Mouse (Mus musculus) lung, embryonic 14.5 days (tissue): ENCODE data around the gene Inka2. TPM values are rescaled to one million over a fixed set of nuclear protein-coding genes. Genes with fewer than 3 reads are reported as not detected.

Experiments
- ATAC-seq: fragments of 200-750 bp; cut with Nextera tagmentation; 2 replicates; pipeline ENCODE4 v1.8.0; 2017; ENCODE audit warnings: mild to moderate bottlenecking, moderate TSS enrichment, moderate library complexity; ENCODE audit not compliant: insufficient read depth
- DNase-seq: peaks from one replicate; pipeline ENCODE4 v3.0.0-alpha.2; 2015
- H3K27ac ChIP-seq: fragments of 300-500 bp; sonication (generic); 2 replicates; pipeline ENCODE4 v1.5.1; 2014; ENCODE audit warnings: low read depth, mild to moderate bottlenecking, moderate library complexity
- H3K27me3 ChIP-seq: fragments of 300-500 bp; sonication (generic); 2 replicates; pipeline ENCODE4 v1.6.1; 2014; ENCODE audit warnings: low read length, control low read depth; ENCODE audit not compliant: insufficient read depth
- H3K36me3 ChIP-seq: fragments of 300-500 bp; sonication (generic); 2 replicates; pipeline ENCODE4 v1.6.1; 2014; ENCODE audit warnings: control low read depth; ENCODE audit not compliant: insufficient read depth
- H3K4me1 ChIP-seq: fragments of 300-500 bp; sonication (generic); 2 replicates; pipeline ENCODE4 v1.6.1; 2014; ENCODE audit warnings: antibody characterized with exemption, control low read depth; ENCODE audit not compliant: insufficient read depth
- H3K4me2 ChIP-seq: fragments of 300-500 bp; sonication (generic); 2 replicates; pipeline ENCODE4 v1.6.1; 2014; ENCODE audit warnings: mild to moderate bottlenecking
- H3K4me3 ChIP-seq: fragments of 300-500 bp; sonication (generic); 2 replicates; pipeline ENCODE4 v1.5.1; 2014; ENCODE audit warnings: low read depth, low read length
- H3K9ac ChIP-seq: fragments of 300-500 bp; sonication (generic); 2 replicates; pipeline ENCODE4 v1.6.1; 2014
- H3K9me3 ChIP-seq: fragments of 300-500 bp; sonication (generic); 2 replicates; pipeline ENCODE4 v1.6.1; 2016; ENCODE audit warnings: low read depth, low read length, control low read depth
- CTCF ChIP-seq: IDR thresholded peaks from 2 replicates; pipeline ENCODE4 v1.5.1; 2016; ENCODE audit warnings: antibody characterized with exemption, low read depth
- WGBS: fragments of 180-500 bp; shearing (Covaris S2); extraction: QIAGEN DNeasy Blood & Tissue Kit; methylation state at CpG from one replicate; pipeline ENCODE4 v1.1.7; 2014; 5-methylcytosine and 5-hydroxymethylcytosine counted together
- polyA plus RNA-seq: library from polyadenylated mRNA; unstranded; fragments of >200 nt; fragmentation: Nextera tagmentation; extraction: Ambion mirVana; gene quantifications from 2 replicates; pipeline ENCODE4 v1.2.1, GENCODE M21; 2014

The Inka2 gene
- polyA plus RNA-seq, 1 experiment from 2014 or later: 1.2 TPM

DNA sequence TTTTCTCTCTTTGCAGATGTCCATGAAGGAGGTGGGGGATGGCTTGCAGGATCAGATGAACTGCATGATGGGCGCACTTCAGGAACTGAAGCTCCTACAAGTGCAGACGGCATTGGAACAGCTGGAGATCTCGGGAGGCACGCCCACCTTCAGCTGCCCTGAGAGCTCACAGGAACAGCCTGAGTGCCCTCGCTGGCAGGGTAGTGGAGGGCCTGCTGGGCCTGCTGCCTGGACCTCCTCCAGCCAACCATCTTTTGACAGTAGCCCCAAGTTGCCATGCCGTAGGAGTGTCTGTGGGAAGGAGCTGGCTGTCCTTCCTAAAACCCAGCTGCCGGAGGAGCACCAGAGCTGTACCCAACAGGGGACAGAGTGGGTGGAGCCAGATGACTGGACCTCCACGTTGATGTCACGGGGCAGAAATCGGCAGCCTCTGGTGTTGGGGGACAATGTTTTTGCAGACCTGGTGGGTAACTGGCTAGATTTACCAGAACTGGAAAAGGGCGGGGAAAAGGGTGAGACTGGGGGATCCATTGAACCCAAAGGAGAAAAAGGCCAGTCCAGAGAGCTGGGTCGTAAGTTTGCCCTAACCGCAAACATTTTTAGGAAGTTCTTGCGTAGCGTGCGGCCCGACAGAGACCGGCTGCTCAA, 12.1 kb downstream of the Inka2 start:
- Histone ChIP-seq H3K9me3 (no peaks in the 10 kb centered on the region), H3K4me3 (no peak overlapping the region), H3K36me3 (0 out of 2 replicates have a peak, but pooled peaks cover 4% of the 10 kb centered on the region), H3K4me2 (no peak overlapping the region), H3K9ac (no peak overlapping the region), H3K4me1 (peaks cover 5% of the 10 kb centered on the region; the same call in 1 of the 2 replicates), H3K27me3 (no peaks in the 10 kb centered on the region), H3K27ac (no peak overlapping the region)
- whole genome bisulfite sequencing: 50% methylated on average over 18 of the region's 18 CpGs
- TF ChIP-seq CTCF: no peak
- DNase-seq: no peak
- ATAC-seq: no peak

DNA sequence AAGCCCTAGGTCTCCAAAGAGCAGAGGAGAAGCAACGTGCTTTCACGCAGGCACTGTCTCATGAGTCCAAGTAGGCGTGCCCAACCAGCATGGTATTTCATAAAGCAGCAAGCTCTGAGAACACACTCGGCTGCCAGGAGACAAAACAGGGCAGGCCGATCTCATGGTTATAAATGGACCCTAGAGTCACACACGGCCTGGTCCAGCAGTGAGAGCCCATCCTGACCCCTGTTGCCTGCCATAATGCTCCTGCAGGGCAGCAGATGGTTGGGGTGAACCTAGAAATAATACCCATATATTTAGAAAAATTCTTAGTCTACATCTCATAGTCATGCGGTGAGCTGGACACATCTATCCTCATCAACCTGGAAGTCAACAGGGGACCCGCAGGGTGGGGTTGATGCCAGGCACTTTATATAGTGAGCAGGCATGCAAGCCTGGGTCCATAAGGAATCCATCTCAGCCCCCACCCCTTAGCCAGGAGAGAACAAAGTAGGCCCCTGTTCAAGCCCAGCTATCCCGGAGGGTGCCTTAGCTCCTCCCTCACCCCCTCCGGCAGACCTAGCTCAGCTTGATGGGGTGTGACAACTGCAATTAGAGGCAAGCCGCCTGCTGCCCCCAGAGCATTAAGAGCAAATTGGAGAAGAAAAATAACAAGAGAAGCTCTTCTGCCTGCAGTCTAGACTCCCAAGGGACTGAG, 13.6 kb downstream of the Inka2 start:
- Histone ChIP-seq H3K27me3 (no peaks in the 10 kb centered on the region), H3K36me3 (0 out of 2 replicates have a peak, but pooled peaks cover 4% of the 10 kb centered on the region), H3K9me3 (no peaks in the 10 kb centered on the region), H3K9ac (no peak overlapping the region), H3K4me1 (peaks cover 5% of the 10 kb centered on the region; the same call in 1 of the 2 replicates), H3K4me3 (no peak overlapping the region), H3K27ac (no peak overlapping the region), H3K4me2 (no peak overlapping the region)
- no peak for TF ChIP-seq CTCF
- WGBS: 69% methylated on average over 11 of the region's 11 CpGs
- DNase-seq (no peak), ATAC-seq (no peak)

DNA sequence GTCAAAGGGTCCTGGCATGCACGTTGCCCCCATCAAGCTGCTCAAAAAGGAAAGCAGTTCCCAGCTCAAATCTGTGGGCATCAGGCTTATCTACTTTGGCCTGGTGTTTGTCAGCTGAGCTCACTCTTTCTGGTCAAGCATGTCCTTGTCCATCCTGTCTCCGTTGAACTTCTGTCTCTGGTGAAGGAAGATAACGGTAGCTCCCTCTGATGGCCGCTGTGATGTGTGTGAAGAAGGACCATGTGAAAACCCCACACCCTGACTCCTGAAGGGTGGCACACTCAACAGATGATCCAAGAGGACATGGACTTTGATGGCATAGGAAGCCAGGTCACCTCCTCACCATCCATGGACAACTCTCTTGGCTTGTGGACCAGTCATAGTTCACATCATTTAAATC, 14.3 kb downstream of the Inka2 start:
- Histone ChIP-seq H3K4me2 (no peak overlapping the region), H3K4me3 (no peak overlapping the region), H3K27me3 (no peaks in the 10 kb centered on the region), H3K9me3 (no peaks in the 10 kb centered on the region), H3K36me3 (0 out of 2 replicates have a peak, but pooled peaks cover 4% of the 10 kb centered on the region), H3K27ac (no peak overlapping the region), H3K9ac (no peak overlapping the region), H3K4me1 (peaks cover 5% of the 10 kb centered on the region; the same call in 1 of the 2 replicates)
- no peak for DNase-seq
- TF ChIP-seq CTCF: peak; percentile 16; the same call in 1 of the 2 replicates
- 28% methylated on average over 4 of the region's 4 CpGs for WGBS
- no peak for ATAC-seq

DNA sequence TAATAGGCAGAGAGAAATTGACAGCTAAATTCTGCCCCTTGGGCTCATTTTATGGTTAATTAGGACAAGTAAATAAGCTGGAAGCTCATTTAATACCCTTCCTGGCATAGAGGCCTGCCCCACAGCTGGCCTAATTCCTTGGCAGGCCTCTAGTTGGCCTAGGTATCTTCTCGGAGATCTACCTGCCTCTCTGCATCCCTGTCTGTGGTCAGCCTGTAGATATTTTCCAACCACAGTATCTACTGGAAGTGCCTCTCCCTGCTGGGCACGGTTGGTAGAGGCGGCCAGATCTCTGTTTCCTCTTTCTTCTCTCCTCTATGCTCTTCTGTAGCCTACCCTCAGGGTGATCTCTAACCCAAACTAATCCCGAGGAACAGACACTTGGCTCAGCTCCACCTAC, 15.6 kb downstream of the Inka2 start:
- WGBS: 72% methylated on average over 4 of the region's 4 CpGs
- Histone ChIP-seq H3K9me3 (no peaks in the 10 kb centered on the region), H3K4me3 (no peak overlapping the region), H3K4me1 (no peaks in the 10 kb centered on the region), H3K27me3 (no peaks in the 10 kb centered on the region), H3K4me2 (no peak overlapping the region), H3K9ac (no peak overlapping the region), H3K27ac (no peak overlapping the region), H3K36me3 (0 out of 2 replicates have a peak, but pooled peaks cover 4% of the 10 kb centered on the region)
- TF ChIP-seq CTCF: no peak
- ATAC-seq (no peak), DNase-seq (no peak)

DNA sequence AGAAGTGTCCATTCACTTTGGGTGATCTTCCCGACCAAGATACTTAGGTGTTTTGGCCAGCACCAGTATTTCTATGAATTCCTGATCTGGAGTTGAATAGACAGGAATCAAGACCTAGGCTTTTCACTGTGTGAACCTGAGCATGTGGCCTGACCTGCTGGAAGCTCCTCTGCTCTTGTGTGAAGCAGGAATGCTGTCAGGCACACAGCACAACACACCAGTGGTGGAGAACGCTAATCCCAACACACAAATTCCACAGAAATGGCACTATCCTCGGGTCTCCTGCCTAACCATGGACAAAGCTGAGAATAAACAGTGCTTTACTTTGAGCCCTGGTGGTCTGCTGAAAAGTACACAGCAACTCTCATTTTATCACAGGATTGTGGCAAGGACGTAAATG, 16.1 kb downstream of the Inka2 start:
- no peak overlapping the region for H3K4me2 ChIP-seq
- ATAC-seq (no peak), DNase-seq (no peak)
- H3K4me3 ChIP-seq: no peak overlapping the region
- no peaks in the 10 kb centered on the region for H3K4me1 ChIP-seq
- H3K36me3 ChIP-seq: peaks cover 6% of the 10 kb centered on the region; the same call in 1 of the 2 replicates
- no peak overlapping the region for H3K9ac ChIP-seq
- no peak overlapping the region for H3K27ac ChIP-seq
- H3K9me3 ChIP-seq: no peaks in the 10 kb centered on the region
- no peaks in the 10 kb centered on the region for H3K27me3 ChIP-seq
- 54% methylated on average over 4 of the region's 4 CpGs for WGBS
- no peak for TF ChIP-seq CTCF

DNA sequence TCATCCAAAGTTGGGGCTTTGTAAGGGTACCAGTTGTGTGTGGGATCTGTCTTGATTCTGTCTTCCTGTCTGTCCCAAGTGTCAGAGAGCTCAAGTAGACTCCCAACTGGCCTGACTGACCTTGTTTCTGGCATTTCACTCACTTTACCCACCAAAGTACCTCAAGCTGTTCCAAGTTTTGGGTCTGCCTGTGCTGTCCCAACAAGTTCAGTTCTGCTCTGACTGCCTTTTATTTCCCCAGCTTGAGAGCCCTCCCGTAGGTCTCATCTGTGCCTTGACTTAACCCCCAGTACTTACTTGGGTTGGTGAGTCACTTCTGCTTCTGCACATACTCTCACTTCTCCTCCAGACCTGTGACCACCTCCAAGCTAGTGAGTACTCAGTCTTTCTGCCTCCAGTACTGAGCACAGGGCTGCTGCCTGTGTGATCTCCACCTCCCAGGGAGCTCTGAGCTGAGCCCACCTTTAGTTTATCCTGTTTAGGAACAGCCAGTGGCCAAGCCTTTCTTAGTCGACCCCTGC, 17.3 kb downstream of the Inka2 start:
- WGBS: 67% methylated on average over 2 of the region's 2 CpGs
- ATAC-seq: no peak

DNA sequence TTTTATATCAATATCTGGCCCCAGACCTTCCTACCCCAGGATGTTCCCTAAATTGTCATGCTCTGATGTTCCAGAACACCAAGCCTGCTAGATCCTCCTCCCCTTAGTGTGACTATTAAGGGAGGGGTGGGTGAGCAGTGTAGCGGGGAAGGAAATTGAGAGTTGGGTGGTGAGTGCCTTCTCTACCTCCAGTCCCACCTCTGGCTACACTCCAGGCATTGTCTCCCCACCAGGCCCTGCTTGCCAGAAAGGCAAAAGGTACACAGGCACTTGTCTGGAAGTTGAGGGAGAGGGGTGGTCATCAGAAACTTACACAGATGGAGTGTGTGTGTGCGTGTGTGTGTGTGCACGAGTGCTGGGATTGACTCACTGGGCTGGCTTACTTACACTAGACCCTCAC, 18.1 kb downstream of the Inka2 start:
- Histone ChIP-seq H3K36me3 (peaks cover 5% of the 10 kb centered on the region; the same call in 1 of the 2 replicates), H3K9ac (no peak overlapping the region), H3K4me1 (no peaks in the 10 kb centered on the region), H3K4me2 (no peak overlapping the region), H3K4me3 (no peak overlapping the region), H3K27ac (no peak overlapping the region), H3K9me3 (no peaks in the 10 kb centered on the region), H3K27me3 (no peaks in the 10 kb centered on the region)
- no peak for TF ChIP-seq CTCF
- DNase-seq (no peak), ATAC-seq (no peak)
- WGBS: 82% methylated on average over 3 of the region's 3 CpGs

More for the DNA sequence above, 17.3 kb downstream of the Inka2 start:
- no peak for TF ChIP-seq CTCF
- peaks cover 3% of the 10 kb centered on the region; the same call in 1 of the 2 replicates for H3K36me3 ChIP-seq
- no peak overlapping the region for H3K9ac ChIP-seq
- H3K27ac ChIP-seq: no peak overlapping the region
- H3K4me2 ChIP-seq: no peak overlapping the region
- H3K4me1 ChIP-seq: no peaks in the 10 kb centered on the region
- no peaks in the 10 kb centered on the region for H3K27me3 ChIP-seq
- DNase-seq: no peak
- no peaks in the 10 kb centered on the region for H3K9me3 ChIP-seq
- H3K4me3 ChIP-seq: no peak overlapping the region
